Mouse (Mus musculus) regulatory T cell (primary cell): ENCODE results near the gene Pin1.

ENCODE experiments used
- in situ Hi-C: fragments of 300-600 bp; cut with MboI, MseI; formaldehyde crosslinking; loops from one replicate; pipeline ENCODE4 v1.15.1; 2025; ENCODE audit warnings: high pct_unique_total_duplicates

Pin1 gene

GRCm38 (mm10) chr9:20697466-20697865, 45.6 kb downstream of the Pin1 start:
- in situ Hi-C loops, result no loop called here

DNA sequence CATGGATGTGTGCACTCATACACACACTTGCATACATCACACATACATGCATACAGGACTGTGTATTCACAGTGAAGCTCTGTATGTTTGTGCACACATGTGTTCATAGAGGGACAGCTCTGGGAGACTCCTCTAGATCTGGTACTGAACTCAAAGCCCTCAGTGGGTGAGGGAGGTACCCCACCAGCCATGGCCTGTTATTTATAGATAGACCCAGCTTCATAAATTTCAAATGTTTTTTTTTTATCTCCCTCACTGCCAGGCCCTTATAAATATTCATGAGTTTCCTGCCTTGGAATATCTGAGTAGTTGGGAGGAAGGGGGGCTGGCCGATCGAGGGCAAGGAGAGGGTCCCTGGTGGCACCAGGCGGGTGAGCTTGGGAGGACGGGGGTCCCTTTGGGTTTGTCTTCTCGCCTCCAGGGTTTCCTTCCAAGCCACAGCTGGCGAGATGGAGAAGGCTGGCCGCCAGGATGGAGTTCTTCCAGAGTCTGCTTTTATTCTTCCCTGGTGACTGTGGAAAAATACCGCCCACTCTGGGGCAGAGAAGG, 52.0 kb downstream of the Pin1 start:
- in situ Hi-C loops, result no loop called here

- in situ Hi-C loops, result no loop called here
These were observed 53.5 kb downstream of the Pin1 start for GRCm38 (mm10) chr9:20705420-20705819.

DNA sequence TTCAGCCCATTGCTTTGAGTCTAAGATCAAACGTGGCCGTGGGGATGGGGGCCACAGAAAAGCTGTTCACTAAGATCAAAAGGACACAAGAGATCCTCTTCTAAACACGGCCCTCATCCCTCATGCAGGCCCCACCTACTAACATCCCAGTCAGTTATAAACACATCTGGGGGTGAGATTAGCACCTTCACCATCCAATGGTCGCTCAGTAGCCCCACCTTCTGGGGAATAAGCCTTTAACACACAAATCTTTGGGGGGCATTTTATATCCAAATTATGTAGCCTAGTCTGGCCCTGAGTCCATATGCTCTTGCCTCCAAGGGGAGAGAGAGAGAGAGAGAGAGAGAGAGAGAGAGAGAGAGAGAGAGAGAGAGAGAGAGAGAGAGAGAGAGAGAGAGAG, 54.1 kb downstream of the Pin1 start:
- in situ Hi-C loops, result no loop called here

GRCm38 (mm10) chr9:20710471-20710870, 58.6 kb downstream of the Pin1 start:
- in situ Hi-C loops, result no loop called here

- in situ Hi-C loops, result no loop called here
These were observed 61.1 kb downstream of the Pin1 start for GRCm38 (mm10) chr9:20712934-20713477.

- in situ Hi-C loops, result no loop called here
These were observed 61.6 kb downstream of the Pin1 start for GRCm38 (mm10) chr9:20713478-20713987.

DNA sequence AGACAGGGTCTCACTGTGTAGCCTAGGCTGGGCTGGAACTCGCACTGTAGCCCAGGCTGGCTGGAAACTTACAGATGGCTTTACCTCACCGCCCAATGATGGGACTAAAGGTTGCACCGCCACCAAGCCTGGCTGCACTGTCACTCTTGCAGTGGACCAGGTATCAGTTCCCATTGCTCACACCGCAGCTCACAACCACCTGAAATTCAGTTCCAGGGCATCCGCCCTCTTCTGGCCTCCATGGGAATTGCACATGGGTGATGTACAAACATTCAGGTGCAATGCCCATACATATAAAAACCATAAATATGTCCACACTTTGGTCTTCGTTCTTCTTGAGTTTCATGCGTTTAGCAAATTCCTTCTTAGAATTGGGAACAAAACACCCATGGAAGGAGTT, 63.4 kb downstream of the Pin1 start:
- in situ Hi-C loops, result no loop called here
